Mouse (Mus musculus) liver, adult (tissue): ENCODE results near the gene Cpne6.

Source experiments
- GATA4 ChIP-seq: IDR thresholded peaks from 2 replicates; pipeline ENCODE4 v1.6.1; 2014; ENCODE audit warnings: mild to moderate bottlenecking, low read length; ENCODE audit not compliant: insufficient replicate concordance

The Cpne6 gene

GRCm38 (mm10) chr14:55491291-55491833 lies 18.9 kb upstream of the Cpne6 start:
- peak; percentile 9; the same call in 1 of the 2 replicates for TF ChIP-seq GATA4

DNA sequence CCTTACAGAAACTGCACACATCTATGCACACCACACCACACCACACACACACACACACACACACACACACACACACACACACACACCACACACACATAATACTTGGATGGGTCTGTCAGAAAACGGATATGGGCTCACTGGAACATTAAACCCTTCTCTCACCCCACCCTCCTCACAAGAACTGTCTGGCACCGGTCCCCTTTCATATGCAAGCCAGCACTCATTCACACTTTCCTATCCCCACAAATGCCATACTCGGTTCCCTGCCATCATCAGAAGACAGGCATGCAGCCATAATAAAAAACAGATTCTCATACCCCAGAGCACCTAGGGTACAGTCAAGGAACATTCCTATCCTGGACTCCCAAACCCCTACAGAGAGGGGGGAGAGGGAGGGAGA lies 18.1 kb upstream of the Cpne6 start:
- TF ChIP-seq GATA4 = no peak

DNA sequence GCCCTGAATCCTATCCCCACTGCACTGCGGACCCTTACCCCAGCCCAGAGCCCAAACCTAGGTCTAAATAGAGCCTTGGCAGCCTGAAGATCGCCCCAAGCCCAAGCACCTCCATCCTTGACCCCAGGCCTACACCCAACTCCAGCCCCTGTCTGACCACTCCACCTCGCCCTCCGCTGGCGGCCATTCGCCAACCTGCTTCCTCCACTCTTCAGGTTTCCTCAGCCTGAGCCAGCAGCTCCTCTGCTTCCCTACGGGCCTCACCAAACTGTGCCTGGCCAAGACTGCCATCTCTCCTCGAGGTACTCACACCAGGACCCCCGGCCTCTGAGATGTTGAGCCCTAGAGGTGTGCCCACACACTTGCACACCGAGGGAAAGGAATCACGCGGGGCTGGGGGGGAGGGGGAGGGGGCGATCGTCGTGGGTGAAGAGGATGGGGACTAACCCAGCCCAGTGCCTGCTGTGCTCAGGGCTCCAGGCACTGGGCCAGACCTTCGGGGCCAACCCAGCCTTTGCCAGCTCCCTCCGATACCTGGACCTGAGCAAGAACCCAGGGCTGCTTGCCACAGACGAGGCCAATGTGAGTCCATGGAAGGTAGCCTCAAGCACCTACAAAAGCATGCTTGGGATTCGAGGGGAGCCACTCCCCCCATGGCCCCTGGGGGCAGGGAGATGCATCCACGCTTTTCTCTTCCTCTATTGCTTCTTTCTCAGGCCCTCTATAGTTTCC lies 14.6 kb upstream of the Cpne6 start:
- no peak for TF ChIP-seq GATA4

- no peak for TF ChIP-seq GATA4
Measured at GRCm38 (mm10) chr14:55496761-55497448, 13.3 kb upstream of the Cpne6 start.

- no peak for TF ChIP-seq GATA4
Measured at GRCm38 (mm10) chr14:55497449-55497821, 12.8 kb upstream of the Cpne6 start.

DNA sequence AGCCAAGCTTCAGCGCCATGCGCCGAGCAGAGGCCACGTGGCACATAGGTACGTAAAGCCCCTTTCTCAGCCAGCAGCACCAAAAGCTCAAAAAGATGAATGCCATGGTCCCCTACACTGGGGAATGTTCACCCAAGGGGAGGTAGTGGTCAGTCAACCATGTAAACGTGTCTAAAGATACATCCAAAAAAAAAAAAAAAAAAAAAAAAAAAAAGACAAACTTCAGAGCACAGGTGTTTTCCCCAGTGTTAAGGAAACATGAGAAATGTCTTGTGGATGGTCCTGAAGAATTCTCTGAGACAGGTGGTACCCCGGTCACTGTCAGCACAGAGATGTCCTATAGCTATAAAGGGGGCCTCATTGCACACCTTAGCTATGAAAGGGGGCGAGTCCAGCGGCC lies 4.6 kb upstream of the Cpne6 start:
- no peak for TF ChIP-seq GATA4

DNA sequence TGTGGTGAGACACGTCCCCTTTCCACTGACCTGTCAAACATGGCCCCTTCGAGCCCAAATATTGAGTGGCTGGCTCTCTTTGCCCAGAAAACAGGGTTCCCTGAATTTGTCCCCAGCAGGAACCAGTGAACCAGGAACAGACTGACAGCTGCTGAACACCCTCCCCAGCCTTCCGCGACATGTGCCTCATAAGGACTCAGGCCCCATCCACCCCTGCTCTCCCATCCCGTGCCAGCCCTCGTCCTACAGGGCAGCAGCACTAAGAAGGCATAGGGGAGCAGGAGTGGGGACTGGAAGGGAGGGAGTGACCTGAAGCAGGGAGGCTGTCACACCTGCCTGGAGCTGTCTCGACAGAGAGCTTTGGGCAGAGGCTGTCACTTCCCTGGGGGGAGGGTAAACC lies 2.4 kb upstream of the Cpne6 start:
- no peak for TF ChIP-seq GATA4

DNA sequence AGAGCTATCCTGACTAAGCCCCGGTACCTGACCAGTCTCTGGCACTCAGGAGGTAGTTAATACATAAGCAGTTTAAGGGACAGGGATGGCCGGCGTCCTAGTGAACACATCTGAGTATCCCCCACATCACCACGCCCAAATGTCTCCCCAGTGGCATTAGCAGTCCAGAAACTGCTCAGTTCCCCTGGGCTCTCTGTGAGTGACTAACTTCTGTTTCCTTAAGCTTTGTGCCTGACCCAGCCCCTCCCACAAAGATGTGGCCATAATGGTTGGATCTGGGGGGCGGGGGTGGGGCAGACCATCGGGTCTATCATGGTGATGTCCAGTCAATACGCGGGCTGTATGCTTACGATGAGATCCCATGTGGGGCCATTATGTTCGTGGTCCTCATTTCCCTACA lies 705 bp upstream of the Cpne6 start:
- TF ChIP-seq GATA4 = no peak

- no peak for TF ChIP-seq GATA4
Measured at GRCm38 (mm10) chr14:55511037-55511436, 792 bp downstream of the Cpne6 start.

DNA sequence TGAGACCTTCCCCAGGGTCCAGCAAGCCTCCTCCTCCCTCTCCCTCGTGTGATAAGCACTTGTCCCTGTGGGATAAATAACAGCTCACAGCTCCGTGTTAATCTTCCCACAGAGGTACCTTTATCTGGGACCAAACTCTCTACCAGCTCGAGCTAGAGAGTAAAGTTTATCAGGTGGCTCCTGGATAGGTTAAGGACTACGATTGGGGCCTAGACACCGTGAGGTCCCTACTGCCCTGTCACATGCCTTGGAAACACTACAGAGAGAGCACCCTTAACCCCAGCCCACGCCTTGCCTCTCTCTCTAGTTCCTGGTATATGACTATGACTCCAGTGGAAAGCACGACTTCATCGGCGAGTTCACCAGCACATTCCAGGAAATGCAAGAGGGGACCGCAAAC lies 3.7 kb downstream of the Cpne6 start:
- no peak for TF ChIP-seq GATA4

DNA sequence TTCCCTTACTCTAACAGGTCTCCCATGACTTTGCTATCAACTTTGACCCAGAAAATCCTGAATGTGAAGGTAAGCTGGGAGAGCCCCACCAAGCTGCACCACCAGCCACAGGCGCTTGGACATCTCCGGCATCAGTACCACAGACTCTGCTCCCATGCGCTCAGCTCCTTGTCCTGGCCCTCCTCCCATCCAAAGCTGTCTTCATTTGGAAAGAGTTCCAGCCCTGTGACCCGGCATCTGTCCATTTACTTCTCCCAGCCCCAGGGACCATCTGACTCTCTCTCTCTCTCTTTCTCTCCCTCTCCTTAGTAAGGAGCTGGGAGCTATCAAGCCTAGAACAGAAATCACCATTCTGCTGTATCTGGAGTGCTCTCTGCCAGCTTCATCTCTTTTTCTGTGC lies 5.6 kb downstream of the Cpne6 start:
- TF ChIP-seq GATA4 = no peak

DNA sequence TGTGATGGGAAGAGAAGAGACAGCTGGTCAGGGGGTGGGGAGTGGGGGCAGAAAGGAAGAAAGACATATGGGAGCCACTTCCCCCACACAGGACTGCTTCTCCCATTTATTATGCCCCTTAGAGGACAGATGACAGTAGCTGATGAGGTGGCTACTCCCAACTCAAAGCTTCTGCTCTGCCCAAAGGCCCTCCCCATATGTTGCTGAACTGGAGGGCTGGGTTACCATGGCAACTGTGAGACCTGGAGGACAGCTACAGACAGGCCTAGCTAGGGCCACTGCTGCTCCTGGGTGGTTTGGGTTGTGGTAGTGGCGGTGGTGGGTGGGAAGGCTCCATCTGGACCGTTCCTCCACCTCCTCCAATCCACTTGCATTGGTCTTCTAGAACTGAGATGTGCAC lies 8.7 kb downstream of the Cpne6 start:
- TF ChIP-seq GATA4 = no peak

DNA sequence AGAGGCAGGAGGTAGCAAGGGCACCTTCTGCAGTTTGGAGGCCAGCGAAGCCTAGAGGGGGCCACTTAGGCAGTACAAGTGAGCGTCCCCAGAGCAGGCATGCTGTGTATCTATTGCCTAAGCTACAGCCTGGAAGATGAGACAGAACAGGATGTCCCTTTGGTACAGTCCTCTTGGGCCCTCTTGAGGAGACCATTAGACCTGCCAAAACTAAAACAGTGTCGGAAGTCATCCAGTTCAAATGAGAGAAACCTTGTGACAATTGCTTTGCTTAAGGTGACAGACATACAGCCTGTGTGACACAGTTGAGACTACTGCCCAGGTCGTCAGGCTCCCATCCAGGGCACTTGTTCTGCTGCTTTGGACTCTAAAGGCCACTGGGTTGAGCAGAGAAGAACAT lies 9.4 kb downstream of the Cpne6 start:
- no peak for TF ChIP-seq GATA4

DNA sequence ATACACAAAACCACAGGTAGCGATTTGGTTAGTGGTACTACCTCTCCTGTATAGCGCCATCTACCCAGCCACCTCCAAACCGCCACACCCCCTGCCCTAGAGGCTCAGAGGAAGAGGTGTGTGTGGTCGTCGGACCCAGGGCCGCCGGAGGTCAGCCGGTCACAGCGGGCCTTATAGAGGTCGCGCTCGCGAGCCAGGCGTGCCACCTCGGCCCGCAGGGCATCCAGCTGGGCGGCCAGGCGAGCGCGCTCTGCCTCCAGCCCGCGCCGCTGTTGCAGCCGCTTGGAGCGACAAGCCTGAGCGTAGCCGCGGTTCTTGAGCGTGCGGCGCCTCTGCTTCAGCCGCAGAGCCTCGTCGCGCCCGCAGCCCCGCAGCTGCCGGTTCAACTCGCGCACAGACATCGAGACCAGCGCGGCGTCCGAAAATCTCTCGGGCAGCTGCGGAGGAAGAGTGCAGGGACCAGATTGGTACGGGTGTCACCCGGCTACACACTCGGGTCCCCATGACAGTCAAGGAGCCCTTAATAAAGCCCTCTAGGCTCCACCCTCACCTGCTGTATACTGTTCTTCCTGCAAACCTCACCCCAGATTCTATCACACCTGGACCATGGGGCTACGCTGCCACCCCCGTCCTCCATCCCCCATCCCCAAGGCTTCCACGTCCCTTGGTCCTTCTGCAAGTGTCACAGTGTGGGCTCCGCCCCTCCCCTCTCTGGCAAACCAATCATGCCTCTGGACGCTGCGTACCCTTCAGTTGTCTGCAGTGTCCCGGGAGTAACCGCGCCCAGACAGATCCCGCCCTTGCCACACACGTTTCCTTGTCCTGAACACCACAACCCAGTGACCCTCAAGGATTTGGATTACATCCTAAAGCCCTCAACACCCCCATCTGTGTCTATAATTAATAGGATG lies 10.5 kb downstream of the Cpne6 start:
- no peak for TF ChIP-seq GATA4

GRCm38 (mm10) chr14:55524062-55524461 lies 13.8 kb downstream of the Cpne6 start:
- TF ChIP-seq GATA4 = no peak
